Mouse (Mus musculus) testis, adult 2 months (tissue): ENCODE data around the gene Gm20219. TPM values are rescaled to one million over a fixed set of nuclear protein-coding genes. Genes with fewer than 3 reads are reported as not detected.

Experiments used
- H3K27ac ChIP-seq: fragments of 200-500 bp; 2 replicates; pipeline ENCODE4 v1.5.1; 2012; ENCODE audit warnings: low read depth, low read length; ENCODE audit not compliant: control insufficient read depth, insufficient read depth
- H3K27me3 ChIP-seq: fragments of 200-500 bp; 2 replicates; pipeline ENCODE4 v1.6.1; 2012; ENCODE audit warnings: mild to moderate bottlenecking, low read length, moderate library complexity; ENCODE audit not compliant: control insufficient read depth, insufficient read depth
- H3K36me3 ChIP-seq: fragments of 200-500 bp; 2 replicates; pipeline ENCODE4 v1.6.1; 2012; ENCODE audit warnings: mild to moderate bottlenecking, low read length; ENCODE audit not compliant: control insufficient read depth, insufficient read depth
- H3K4me1 ChIP-seq: fragments of 200-500 bp; 2 replicates; pipeline ENCODE4 v1.6.1; 2012; ENCODE audit warnings: low read length; ENCODE audit not compliant: control insufficient read depth, insufficient read depth
- H3K4me3 ChIP-seq: fragments of 200-500 bp; 2 replicates; pipeline ENCODE4 v1.5.1; 2012; ENCODE audit warnings: low read depth, mild to moderate bottlenecking, low read length, moderate library complexity, mixed read lengths; ENCODE audit not compliant: control insufficient read depth
- CTCF ChIP-seq: fragments of 200-500 bp; IDR thresholded peaks from 2 replicates; pipeline ENCODE4 v1.5.1; 2012; ENCODE audit warnings: low read depth, mild to moderate bottlenecking, inconsistent platforms, low read length, moderate library complexity; ENCODE audit not compliant: control insufficient read depth, insufficient read depth, insufficient replicate concordance
- POLR2A ChIP-seq: fragments of 200-500 bp; IDR thresholded peaks from 2 replicates; pipeline ENCODE4 v1.6.1; 2012; ENCODE audit warnings: low read depth, mild to moderate bottlenecking, inconsistent platforms, low read length, moderate library complexity; ENCODE audit not compliant: control insufficient read depth
- polyA plus RNA-seq: library from polyadenylated mRNA; depleted of rRNA; stranded (reverse); fragments of >200 nt; gene quantifications from 2 replicates; pipeline ENCODE4 v1.2.3, GENCODE M21; 2012

Gm20219 gene
- polyA plus RNA-seq, 1 experiment = 2.0 TPM

DNA sequence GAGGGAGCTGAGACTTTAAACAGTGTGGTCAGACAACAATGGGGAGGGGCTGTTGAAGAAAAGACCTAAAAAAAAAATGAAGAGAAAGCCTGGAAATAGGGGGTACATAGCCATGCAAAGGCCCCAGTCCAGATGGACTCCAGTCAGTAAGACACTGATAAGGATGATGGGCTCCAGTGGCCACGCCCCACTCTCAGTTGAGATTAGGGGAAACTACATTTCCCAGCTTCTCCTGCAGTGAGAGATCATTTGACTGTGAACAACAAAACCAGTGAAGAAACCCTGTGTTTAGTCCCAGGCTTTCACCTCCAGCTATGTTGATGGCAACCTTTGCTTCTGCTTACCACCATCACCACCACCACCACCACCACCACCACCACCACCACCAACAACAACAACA lies 8.2 kb downstream of the Gm20219 start:
- no peaks in the 10 kb centered on the region for H3K36me3 ChIP-seq
- no peak overlapping the region for H3K4me3 ChIP-seq
- no peaks in the 10 kb centered on the region for H3K27me3 ChIP-seq
- H3K27ac ChIP-seq = no peak overlapping the region
- TF ChIP-seq CTCF (no peak), POLR2A (no peak)
- peaks cover 4% of the 10 kb centered on the region for H3K4me1 ChIP-seq

DNA sequence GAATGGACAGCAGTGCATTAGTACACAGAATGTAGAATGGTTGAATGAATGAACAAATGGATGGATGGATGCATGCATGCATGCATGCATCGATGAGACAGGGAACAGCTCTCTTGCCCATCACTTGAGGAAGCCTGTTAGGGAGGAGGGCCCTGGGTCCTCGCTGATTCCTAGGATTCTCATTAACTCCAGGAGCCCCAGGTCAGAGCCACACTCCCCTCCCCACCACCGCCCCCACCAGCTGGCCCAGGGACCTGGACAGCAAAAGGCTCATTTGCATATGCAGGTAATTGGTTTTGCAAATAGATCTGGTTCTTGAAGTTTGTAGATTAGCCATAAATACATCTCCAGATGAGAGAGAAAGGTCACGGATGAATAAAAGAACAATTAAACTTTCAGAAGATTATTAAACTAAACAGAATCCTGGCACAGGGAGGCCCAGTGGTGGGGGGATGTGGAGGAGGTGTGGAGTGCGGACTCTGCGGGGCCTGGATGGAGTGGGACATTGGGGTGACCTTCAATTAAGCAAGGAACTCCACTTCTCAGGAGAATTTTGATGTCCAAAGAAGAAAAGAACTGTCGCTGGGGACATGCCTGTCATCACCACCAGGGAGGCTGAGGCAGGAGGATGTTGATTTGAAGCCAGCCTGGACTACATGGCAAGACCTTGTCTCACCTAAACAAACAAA lies 9.3 kb downstream of the Gm20219 start:
- Histone ChIP-seq H3K4me1 (peaks cover 14% of the 10 kb centered on the region), H3K36me3 (no peaks in the 10 kb centered on the region), H3K27me3 (no peaks in the 10 kb centered on the region), H3K27ac (no peak overlapping the region), H3K4me3 (no peak overlapping the region)
- TF ChIP-seq CTCF (no peak), POLR2A (no peak)

DNA sequence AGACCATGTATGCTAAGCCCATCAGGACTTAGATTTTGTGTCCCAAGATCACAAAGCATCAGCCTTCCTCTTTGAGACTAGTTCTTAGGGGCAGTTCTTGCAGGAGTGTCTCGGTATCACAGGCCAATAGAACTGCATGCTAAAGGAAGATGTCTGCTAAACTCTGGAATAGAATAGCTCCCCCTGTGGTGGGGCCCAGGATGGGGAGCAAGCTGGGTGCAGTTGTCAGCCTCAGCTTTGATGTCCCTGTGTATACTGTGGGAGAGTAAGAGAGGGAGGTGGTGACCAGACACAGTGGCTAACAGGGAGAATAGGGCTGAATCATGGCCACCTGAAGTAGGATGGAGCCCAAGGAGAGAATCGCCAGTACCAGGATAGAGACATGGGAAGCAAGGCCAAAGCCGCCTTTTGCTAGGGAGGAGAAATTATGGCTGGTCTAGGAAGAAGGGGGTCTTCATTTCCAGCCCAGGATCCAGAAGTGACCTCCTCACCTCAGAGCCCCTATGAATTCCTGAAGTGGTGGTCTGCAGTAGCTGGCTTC lies 10.4 kb downstream of the Gm20219 start:
- Histone ChIP-seq H3K4me3 (no peak overlapping the region), H3K27ac (no peak overlapping the region), H3K4me1 (peaks cover 15% of the 10 kb centered on the region), H3K27me3 (no peaks in the 10 kb centered on the region), H3K36me3 (no peaks in the 10 kb centered on the region)
- TF ChIP-seq POLR2A (no peak), CTCF (no peak)

DNA sequence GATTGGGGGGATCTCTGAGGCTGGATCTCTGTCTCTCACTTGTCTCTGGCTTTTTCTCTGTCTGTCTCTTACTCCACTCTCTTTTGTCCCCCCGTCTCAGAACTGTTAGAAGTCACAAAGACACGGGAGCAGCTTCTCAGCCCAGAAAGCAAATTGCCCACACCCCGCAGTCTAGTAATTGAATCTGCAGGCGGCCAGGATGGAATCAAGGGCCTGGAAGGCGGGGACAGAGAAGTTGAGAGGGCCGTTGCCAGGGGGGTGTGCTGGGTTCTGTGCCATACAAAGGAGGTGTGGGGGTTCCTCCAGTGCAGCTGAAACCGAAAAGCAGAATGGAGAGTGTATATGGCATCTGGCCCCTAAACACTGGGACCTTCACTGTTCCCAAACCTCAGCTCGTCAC lies 11.5 kb downstream of the Gm20219 start:
- H3K27ac ChIP-seq = no peak overlapping the region
- no peak for TF ChIP-seq CTCF
- no peak for TF ChIP-seq POLR2A
- no peaks in the 10 kb centered on the region for H3K27me3 ChIP-seq
- no peaks in the 10 kb centered on the region for H3K36me3 ChIP-seq
- no peak overlapping the region for H3K4me3 ChIP-seq
- H3K4me1 ChIP-seq = peaks cover 15% of the 10 kb centered on the region

DNA sequence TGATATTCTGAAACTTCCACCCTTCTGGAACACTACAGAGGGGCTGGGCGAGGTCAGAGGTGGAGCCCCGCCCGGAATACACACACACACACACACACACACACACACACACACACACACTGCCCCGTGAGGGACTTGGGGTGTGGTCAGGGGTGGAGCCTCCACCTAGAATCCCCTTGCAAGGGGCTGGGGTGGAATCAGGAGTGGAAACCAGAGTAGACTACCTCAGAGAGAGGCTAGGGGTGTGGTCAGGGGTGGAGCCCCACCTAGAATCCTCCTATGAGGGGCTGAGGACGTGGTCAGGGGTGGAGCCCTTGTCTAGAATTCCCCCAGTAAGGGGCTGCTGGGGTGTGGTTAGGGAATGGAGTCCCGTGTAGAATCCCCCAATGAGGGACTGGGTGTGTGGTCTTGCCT lies 13.6 kb downstream of the Gm20219 start:
- no peak overlapping the region for H3K4me3 ChIP-seq
- no peak overlapping the region for H3K27ac ChIP-seq
- no peaks in the 10 kb centered on the region for H3K27me3 ChIP-seq
- H3K36me3 ChIP-seq = no peaks in the 10 kb centered on the region
- H3K4me1 ChIP-seq = peaks cover 16% of the 10 kb centered on the region
- TF ChIP-seq POLR2A (no peak), CTCF (no peak)

DNA sequence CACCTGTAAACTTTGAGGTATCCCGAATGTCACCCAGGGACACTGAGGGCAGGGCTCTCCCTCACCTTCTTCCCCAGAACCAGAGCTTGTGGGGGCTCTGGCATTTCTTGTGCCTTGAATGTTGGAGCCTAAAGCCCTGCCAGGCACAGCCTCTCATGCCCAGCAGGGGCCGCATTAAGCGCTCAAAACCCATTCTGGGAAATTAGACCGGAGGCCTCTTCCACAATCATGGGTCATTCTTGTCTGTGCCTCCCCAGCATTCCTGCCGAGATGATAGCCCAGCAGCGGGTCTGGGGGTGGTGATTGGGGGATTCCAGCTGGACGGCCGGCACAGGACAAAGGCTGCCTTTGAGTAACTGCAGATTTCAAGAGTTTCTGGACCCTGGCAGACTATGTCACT lies 16.3 kb downstream of the Gm20219 start:
- no peak for TF ChIP-seq CTCF
- no peak for TF ChIP-seq POLR2A
- Histone ChIP-seq H3K27ac (no peak overlapping the region), H3K4me3 (no peak overlapping the region), H3K36me3 (no peaks in the 10 kb centered on the region), H3K27me3 (no peaks in the 10 kb centered on the region), H3K4me1 (peaks cover 16% of the 10 kb centered on the region)

DNA sequence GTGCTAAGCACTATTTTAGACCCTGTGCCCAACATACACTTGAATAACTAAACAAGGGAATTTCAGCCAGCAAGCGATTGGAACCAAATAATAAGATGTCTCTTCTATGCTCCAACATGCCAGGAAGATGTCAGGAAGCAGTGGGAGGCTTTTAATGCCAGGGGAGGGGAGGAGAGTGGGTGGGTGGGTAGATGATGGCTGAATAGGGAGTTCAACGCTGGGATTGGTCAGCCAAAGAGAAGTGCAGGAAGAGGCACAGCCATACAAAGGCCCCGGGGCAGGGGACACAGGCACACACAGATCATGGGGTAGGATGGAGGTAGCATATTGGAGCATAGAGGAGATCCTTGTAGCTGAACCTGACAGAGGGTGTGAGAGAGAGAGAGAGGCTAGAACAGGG lies 17.3 kb downstream of the Gm20219 start:
- H3K27me3 ChIP-seq = no peaks in the 10 kb centered on the region
- H3K27ac ChIP-seq = no peak overlapping the region
- TF ChIP-seq POLR2A (no peak), CTCF (no peak)
- peaks cover 16% of the 10 kb centered on the region for H3K4me1 ChIP-seq
- H3K4me3 ChIP-seq = no peak overlapping the region
- no peaks in the 10 kb centered on the region for H3K36me3 ChIP-seq
